Mouse (Mus musculus) frontal cortex, postnatal 14 days (tissue): ENCODE results near the gene Fem1b.
"Not testable (repeated sequence)": the region's sequence is repeated elsewhere in the genome, so short reads cannot be mapped to it uniquely, and the experiment has no call there.

Experiments used
- DNase-seq, 2 experiments: peaks; one replicate each; pipeline ENCODE4 v3.0.0; 2022; ENCODE audit warnings: low spot score in 2 of 2

Gene Fem1b

DNA sequence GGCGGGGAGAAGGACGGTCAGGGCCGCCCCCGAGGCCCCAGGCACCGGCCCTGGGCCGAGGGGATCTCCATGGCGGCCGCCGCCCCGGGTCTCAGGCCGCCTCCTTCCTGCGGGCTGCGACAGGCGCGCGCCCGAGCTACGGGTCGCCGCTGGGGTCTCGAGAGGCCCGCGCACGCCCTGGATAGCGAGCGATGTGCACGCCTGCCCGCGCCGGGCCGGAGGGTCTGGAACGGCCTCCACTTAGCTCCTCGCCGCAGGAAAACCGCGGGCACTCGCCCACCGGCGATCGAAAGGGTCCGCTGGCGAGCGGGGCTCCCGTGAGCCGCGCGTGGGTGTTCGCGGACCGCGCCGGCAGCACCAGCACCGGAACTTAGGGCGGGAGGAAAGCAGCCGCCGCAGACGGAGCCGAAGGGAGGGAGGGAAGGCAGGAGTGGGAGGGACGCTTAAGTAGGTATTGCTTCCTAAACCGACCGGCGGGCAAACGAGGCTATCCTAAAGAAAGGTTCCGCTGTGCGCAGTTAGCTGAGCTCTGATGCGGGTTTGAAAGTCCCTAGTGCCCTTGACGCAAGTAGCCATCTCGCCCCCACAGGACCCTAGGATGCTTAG, at the start of gene Fem1b:
Gene Fem1b, minus strand, starts transcription at position 419 of the 606 bp plus-strand sequence.
- DNase-seq: peak; percentile 83 to 86

DNA sequence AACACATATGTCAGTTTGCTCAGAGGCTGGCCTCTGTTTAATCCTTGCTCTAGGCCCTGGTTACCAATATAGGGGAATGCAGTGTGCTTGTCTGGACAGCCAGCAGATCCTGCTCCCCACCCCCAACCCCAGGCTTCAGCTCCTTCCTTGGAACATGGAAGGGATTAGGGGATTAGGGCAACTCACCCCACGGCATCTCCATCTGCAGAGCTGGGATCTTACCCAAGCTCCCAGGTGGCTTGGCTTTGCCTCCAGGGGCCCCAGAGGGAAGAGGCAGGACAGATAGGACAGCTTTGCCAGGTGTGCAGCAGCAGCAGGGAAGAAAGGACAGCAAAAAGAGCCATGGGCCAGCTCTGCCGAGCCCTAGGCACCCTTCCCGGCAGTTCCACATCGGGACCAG, 49.1 kb upstream of the Fem1b start:
- no peak for DNase-seq

DNA sequence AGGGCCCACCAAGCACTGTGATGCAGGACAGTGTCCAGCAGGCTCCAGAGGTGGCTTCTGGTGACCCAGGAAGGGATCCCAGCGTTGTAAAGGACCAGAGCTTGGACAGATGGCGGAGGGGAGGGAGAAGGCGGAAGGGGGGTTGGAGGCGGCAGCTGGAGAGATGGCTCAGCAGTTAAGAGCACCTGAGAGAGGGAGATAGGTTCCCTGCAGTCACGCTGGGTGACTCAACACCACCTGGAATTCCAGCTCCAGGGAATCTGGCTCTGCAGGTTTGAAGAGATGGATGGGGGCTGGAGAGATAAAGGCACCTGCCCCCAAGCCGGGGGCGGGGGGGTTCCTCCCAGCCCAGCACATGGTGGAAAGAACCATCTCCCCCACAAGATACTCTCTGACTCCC, 48.4 kb upstream of the Fem1b start:
- not testable (repeated sequence) for DNase-seq

DNA sequence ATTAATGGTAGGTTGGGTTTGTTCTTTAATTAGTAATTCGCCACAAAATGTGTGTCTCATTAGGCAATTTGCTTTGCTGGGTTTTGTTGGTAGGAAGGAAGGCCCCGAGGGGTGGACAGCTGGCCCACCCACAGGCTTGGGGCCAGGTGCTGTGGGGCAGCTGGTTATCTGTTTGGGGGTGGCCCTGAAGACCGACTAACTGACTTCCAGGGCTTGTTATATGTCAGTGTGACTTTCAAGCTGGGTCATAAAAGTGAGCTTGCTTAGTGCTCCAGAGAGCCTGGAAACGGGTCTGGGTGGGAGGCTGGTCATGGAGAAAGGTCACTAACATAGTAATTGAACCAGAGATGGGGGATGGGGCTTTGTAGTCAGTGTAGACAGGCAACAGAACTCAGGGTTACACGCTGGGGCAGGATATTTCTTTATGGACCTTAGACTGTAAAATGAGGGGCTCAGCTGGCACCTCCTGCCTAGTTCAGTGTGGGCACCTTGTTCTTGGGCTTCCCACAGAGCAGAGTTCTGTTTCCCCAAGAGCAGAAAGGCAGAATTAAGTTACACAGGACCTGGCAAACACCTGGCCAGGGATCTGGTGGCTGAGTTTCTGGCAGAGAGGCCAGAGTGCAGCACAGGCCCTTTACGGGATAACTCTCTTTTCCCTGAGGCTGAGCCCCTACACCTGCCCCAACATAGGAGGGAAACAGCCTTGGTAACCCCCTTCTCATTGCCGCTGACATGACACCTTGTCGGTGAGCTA, 46.7 kb upstream of the Fem1b start:
- no peak for DNase-seq

DNA sequence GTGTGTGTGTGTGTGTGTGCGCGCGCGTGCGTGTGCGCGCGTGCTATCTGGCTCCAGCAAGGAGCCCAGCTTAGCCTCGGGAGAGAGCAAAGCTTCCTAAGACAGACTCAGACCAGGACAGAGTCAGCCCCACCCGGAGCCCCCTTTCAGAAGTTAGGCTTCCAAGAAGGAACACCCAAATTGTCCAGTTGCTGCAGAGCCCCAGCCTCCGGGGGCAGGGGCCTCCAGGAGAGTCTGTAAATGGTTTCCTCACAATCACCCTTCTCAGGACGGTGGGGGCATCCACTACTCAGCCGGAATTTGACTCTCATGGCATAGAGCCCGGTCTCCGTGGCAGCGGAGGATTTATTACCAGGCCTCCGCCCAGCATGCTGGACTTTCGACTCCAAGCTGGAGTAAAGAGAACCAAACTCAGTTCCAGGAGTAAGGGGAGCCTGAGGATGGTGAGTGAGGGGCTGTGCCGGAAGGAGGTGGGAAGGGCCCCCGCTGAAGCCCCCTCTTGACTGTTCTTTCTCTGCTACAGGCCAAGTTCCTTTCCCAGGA, 46.1 kb upstream of the Fem1b start, which contains the start of gene Calml4:
Gene Calml4, plus strand, starts transcription at position 362 of the 543 bp plus-strand sequence.
- DNase-seq: no peak

DNA sequence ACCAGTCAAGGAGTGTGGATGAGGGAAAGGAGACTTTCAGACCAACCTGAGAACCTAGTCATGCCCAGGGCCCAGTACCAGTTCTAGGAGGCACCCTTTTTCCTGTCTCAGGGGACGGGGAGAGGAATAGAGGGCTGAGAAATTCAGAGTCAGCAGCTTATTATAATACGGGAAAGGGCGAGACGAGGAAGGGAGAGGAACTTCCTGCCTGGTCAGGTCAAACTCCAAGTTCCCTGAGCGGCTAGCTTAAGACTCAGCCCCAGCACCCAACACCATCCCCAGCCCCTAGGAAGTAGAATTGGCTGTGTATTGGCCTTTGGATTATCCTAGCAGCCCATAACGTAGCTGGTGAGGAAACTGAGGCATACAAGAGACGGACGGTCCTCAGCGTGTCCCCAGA, 45.5 kb upstream of the Fem1b start:
- no peak for DNase-seq

DNA sequence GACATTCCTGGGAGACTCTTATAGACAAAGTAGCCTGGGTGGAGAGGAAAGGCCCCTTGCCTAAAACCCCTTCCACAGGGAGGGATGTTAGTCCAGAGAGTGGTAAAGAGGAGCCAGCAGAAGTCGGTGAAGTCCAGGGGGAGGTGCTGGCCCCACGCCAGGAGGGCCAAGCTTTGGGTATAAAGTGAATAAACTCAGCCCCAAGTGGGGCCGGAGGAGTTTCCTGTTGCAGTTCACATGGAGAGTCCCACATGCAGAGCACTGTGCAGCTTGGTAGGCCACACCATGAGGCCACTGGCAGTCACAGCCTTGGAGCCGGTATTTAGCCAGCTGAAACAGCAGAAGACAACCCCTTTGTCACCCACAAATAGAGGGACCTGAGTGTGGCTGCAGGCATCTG, 42.7 kb upstream of the Fem1b start:
- DNase-seq: no peak

DNA sequence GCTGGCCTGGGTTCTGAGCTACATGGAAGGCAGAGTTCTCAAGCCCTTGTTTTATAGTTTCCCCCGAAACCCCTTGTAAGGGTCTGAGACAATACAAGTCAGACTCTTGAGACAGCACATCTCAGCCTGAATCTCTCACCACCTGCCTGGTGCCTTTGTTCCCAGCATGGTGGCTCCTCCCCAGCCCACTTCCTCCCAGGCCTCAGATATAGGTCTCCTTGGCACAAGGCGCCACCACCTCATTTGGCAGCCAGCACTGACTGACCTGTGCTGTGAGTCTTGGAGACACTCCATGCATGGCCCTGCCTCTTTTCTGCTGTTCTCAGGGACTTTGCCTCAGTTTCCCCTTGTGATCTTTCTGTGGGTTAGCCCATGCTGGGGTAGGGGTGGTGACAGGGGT, 39.8 kb upstream of the Fem1b start:
- no peak for DNase-seq

DNA sequence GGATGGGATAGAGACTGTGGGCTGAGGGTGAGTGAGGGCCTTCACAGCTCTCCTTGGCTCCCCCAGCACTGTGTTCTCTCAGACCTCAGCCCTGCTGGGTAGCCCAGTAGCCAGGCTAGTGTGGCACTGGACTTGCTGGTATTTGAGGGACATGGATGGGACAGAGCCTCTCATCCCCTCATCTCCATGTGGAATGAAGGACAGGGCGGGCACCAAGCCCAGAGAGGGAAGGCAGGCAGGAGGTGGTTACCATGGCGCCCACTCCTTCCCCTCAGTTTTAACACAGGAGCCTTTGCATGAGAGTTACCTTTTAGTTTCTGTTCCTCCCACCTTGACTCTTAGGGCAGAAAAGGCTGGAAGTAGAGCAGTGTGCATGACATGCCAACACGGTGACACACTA, 36.9 kb upstream of the Fem1b start:
- no peak for DNase-seq

DNA sequence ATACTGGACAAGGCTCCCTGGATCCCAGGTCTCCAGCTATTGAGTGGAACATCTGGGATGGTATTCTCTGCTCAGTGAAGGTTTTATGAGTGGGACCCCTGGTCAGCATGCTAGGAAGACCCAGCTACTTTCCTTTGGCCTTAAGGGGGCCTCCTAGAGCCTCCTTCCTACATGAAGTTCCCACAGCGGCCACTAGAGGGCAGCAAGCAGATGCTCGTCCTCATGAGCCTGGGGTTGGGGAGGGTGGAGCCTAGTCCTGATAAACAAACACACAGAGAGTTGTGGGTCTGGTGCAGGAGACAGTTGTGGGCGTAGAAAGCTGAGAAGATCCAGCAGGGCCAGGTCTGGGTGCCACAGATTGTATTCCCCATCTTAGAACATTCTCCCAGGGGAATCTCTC, 36.0 kb upstream of the Fem1b start:
- peak; percentile 58 to 82 for DNase-seq

DNA sequence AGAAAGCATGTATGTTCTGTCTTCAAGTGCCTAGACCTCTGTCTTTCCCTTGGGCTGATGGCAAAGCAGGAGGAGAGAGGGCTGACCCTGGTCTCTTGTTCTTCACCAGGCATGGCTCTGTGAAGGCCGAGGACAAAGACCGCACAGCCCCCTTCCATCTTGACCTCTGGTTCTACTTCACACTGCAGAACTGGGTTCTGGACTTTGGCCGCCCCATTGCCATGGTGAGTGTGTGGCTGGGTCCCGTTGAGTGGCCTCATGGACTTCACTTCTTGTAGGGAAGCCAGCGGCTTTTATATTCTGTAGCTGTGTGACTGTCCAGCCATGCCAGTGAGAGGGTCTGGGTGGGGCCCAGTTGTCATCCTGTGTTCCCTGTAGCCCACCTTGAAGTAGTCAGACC, 32.7 kb upstream of the Fem1b start:
- DNase-seq: no peak

DNA sequence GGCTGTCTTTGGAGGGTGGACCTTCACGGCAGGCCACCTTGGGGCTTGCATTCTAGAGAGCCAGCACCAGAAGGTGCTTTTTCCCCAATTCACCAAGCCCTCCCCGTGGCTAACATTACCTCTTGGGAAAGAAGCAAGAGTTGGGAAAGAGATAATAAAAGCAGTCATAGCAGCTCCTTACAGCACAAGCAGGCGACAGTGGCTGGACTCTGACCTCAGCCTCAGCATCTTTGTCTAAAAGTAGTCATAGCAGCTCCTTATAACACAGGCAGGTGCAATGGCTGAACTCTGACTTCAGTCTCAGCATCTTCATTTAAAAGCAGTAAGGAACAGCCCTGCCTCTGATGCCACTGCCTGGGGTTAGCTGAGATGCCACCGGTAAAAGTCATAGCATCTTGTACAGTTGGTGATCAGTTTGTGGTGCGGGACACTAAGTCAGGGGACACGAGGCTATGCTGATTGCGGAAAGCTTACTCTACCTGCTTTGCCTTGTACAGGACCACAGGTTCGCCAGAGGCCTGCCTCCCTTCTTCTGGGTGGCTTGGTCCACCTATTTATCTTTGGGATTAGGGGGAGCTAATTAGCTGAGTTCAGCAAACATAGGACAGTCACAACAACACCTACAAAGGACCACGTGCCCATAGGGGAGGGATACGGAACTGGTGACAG, 31.8 kb upstream of the Fem1b start:
- DNase-seq: no peak

DNA sequence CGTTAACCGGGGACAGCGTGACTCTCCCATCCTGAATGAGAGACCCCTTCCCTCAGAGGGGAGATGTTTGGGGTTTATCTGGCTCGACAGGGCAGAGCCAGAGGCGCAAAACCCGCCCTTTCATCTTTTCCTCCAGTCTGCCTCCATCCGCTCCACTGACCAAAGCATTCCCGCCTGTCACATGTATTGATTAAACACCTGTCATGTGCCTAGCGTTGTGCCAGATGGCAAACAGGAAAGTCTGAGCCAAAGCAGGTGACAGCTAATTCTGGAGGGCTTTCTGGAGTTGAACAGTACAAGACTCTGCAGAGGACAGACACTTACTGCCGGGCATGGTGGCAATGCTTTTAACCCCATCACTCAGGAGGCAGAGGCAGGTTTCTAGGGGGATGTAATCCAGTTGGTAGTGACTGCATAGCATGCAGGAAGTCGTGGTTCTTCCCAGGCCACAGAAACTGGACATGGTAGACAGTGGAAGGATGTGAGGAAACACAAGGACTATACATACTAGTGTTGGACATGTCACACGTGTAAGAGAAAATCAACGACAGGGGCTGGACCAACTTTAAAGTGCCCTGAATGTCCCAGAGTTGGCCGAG, 27.5 kb upstream of the Fem1b start:
- DNase-seq: no peak

DNA sequence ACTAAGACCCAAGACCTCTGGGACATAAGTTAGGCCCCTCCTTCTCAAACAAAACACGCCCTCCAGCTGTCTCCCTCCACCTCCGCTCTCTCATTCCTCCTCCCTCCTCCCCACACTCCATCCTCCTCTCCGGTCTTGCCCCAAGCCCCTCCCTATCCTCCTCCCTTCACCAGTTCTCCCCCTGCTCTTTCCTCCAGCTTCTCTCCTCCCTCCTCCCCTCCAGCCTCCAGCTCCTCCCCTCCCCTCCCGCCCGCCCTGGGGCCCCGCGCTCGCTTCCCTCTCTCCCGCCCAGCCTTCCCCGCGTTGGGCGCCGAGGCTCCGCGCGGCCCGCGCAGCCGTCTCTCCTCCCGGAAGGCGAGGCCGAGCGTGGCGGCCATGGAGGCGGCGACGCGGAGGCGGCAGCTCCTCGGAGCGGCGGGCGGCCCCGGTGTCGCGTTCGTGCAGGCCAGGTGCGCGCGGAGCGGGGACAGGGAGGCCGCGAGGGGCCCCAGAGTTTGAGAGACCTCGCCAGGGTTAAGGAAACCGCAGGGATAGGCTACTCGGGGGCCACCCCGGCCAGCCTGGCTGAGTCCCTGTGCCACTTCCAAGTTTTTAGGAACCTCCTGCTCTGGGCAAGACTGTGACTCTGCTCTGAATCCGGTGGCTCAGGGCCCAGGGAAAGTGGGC, 26.9 kb upstream of the Fem1b start, which contains the start of gene Cln6:
Gene Cln6, plus strand, starts transcription at position 280 of the 666 bp plus-strand sequence.
- peak in 1 of 2 experiments; percentile 26 for DNase-seq

DNA sequence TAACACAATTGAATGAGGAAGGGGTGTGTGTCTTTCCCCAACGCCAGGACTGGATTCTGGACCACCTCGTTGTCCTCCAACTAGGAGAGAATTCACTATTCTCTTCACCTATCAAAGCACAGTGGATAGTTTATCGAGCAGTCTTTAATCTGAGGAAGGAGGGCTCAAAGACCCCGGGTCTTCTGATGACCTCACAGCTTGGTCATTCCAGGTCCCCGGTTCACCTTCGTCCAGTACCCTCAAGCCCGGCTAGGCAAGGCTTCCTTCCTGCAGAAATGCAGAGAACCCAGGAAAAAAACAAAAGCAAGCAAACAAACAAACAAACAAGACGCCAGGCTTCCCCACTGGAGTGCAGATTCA, 26.4 kb upstream of the Fem1b start:
- DNase-seq: no peak

DNA sequence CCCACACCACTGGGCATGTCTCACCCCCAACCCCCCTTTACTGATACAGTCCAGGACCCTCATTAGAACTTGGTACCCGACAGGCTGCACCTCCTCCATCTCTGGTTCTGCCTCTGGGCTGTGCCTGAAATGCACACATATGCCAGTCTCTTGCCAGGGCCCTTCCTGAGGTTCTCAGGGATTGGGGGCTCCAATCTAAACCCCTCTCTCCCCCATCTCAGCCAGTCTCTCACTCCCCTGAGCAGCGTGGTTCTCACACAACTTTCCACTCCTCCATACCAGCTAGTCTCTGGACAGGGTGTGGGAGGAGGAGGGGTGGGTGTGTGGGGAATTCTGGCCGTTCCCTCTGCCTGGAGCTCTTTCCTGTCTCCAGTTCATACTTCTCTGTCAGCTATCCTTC, 25.9 kb upstream of the Fem1b start:
- no peak for DNase-seq

DNA sequence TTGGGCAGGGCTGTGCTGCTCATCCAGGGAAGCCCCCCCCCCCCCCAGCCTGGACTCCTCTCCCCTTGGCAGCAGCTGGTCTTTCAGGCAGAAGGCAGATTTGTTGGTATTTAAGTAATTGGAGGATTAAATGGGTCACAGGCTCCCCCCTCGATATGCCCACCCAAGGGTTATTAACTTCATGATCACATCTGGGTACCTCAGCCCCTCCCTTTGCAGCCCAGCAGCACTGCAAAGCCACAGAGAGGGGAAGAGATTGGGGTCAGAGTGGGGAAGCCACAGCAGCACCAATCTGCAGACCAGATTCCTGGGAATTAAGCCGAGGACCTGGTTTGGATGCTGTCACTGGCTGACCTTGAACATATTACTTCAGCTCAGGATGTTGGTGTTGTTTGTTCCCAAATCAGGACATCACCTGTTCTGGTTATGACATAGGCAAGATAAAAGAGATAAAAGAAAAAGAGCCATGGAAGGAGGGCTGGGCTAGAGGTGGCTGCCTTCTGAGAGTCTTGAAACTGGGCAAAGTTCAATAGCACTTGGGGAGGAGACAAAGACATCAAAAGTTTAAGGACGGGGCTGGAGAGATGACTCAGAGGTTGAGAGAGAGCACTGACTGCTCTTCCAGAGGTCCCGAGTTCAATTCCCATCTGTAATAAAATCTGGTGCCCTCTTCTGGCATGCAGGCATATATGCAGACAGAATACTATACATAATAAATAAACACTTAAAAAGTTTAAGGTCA, 24.1 kb upstream of the Fem1b start:
- no peak for DNase-seq

DNA sequence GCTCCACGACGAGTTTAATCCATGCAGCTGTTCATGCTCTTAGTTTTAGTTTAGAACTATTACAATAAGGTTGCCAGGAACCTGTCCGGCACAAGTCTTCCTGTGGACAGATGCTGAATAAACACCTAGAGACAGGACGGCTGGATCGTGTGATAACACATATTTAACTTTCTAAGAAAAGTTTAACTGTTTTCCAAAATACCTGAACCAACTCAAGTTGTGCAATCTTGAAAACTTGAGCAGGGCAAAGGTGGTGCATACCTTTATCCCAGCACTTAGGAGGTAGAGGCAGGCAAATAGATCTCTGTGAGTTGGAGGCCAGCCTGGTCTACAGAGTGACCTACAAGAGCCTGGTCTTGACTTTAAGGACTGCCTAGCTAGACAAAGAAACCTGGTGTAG, 23.2 kb upstream of the Fem1b start:
- no peak for DNase-seq

DNA sequence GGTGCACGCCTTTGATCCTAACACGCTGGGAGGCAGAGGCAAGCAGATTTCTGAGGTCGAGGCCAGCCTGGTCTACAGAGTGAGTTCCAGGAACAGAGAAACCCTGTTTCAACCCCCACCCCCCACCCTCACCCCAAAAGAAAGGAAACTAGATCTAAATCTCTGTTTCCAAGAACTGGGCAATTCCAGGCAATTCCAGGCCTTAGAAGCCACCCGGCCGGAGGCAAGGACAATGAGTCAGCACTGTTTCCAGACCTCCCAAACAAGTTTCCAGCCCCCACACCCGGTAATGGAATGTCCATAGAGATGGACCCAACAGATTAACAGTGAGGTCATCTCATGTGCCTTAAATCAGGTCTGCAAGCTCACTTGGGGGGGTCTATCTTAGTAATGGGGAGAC, 18.1 kb upstream of the Fem1b start:
- DNase-seq: no peak

DNA sequence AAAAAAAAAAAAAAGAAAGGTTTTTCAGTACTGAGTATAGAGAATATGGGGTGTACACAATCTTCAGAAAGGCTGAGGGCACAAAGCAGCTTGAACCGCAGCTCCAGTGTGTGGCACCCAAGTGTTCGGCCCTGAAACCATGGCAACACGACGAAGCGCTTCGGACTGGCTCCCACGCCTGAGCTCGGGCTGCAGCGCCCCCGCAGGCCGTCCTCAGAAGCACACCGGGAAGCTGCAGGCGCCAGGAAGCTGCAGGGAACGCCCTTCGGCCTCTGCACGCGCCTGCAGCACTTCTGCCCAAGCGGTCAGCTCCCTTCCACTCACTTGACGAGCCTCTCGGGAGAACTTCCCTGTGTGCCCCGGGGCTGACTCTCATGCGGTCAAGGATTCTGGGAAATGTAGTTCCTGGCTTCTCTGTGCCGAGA, 16.9 kb upstream of the Fem1b start:
- peak; percentile 87 to 91 for DNase-seq
